Mouse (Mus musculus): ENCODE data around the gene Zfp106.

- no peak for TF ChIP-seq CTCF (IDR thresholded peaks at IDR 0.05; ENCODE audit: borderline replicate concordance, control insufficient read depth, extremely low read depth, insufficient read depth, low read length, poor library complexity)
- no peak for TF ChIP-seq POLR2A (IDR thresholded peaks at IDR 0.05; ENCODE audit: control insufficient read depth, extremely low read depth, insufficient read depth, low read length, poor library complexity)
Measured at GRCm38 (mm10) chr2:120539778-120540208, 23.9 kb downstream of the Zfp106 start.
